Mouse (Mus musculus): ENCODE measurements at regions not wholly inside any gene's neighbourhood (a gene's known extent, or its start where the extent isn't known, plus 50 kb on each side); places are given as distances from the start of the nearest gene placed in this dataset.

DNA sequence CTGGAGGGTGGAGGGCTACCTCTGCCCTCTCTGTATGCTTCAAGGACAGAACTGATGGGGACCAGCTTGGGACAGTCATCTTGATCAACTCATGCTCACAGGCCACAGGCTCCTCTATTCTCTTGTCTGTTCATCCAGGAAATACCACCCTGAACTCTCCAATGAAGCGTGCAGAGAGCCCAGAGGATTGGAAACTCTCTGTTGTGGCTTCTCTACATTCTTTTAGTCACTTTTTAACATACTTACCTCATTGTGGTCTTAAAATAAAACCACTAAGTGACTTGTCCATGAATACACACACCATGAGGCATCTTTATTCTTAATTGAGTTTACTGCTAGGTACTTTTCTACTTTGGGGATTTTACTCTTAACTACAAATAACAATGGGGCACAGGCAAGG is 209.8 kb downstream of the Irs2 start:
- Histone ChIP-seq H3K79me2 (ENCODE audit: control insufficient read depth, insufficient read depth, low read length, poor library complexity) (no peaks in the 10 kb centered on the region), H3K36me3 (ENCODE audit: control insufficient read depth in 1 of 2, insufficient read depth in 2 of 2, low read length in 2 of 2) (no peaks in the 10 kb centered on the region), H3K9me3 (replicated peaks; ENCODE audit: insufficient read depth, low read length) (no peaks in the 10 kb centered on the region), H3K27me3 (ENCODE audit: control insufficient read depth in 1 of 2, insufficient read depth in 2 of 2, low read length in 2 of 2) (no peaks in the 10 kb centered on the region), H3K27ac (ENCODE audit: control insufficient read depth, low read depth, low read length) (no peak overlapping the region), H3K4me3 (ENCODE audit: control insufficient read depth in 1 of 2, insufficient read depth in 1 of 2, low read depth in 2 of 2, low read length in 2 of 2) (no peak overlapping the region), H3K4me1 (ENCODE audit: control insufficient read depth in 1 of 2, insufficient read depth in 2 of 2, low read length in 2 of 2) (no peaks in the 10 kb centered on the region), H3K9ac (ENCODE audit: control insufficient read depth, low read depth, low read length, poor library complexity, severe bottlenecking) (no peak overlapping the region)
- no peak for DNase-seq (ENCODE audit: low read depth, low spot score)
- TF ChIP-seq E2F4 (IDR thresholded peaks at IDR 0.05; ENCODE audit: borderline replicate concordance, low read depth, low read length) (no peak), CHD2 (IDR thresholded peaks at IDR 0.05; ENCODE audit: low read length) (no peak), CTCF (IDR thresholded peaks at IDR 0.05 in 2 of 3, conservative IDR thresholded peaks at IDR 0.05 in 1 of 3; ENCODE audit: control insufficient read depth in 1 of 3, insufficient read depth in 1 of 3, low read depth in 2 of 3, low read length in 3 of 3, poor library complexity in 1 of 3, severe bottlenecking in 1 of 3) (no peak), ZKSCAN1 (IDR thresholded peaks at IDR 0.05; ENCODE audit: low read depth, low read length) (no peak), EP300 (IDR thresholded peaks at IDR 0.05; ENCODE audit: low read depth in 1 of 2, low read length in 2 of 2) (no peak), SIN3A (IDR thresholded peaks at IDR 0.05; ENCODE audit: low read length) (no peak), MEF2A (IDR thresholded peaks at IDR 0.05; ENCODE audit: extremely low read depth, insufficient replicate concordance, low read depth, low read length, poor library complexity, severe bottlenecking) (no peak), CHD1 (IDR thresholded peaks at IDR 0.05; ENCODE audit: low read depth, low read length) (no peak), NELFE (IDR thresholded peaks at IDR 0.05; ENCODE audit: low read depth, low read length) (no peak), RCOR1 (IDR thresholded peaks at IDR 0.05; ENCODE audit: low read depth, low read length) (no peak), ETS1 (IDR thresholded peaks at IDR 0.05; ENCODE audit: low read depth, low read length) (no peak), ELF1 (IDR thresholded peaks at IDR 0.05; ENCODE audit: low read depth, low read length) (no peak), UBTF (IDR thresholded peaks at IDR 0.05; ENCODE audit: borderline replicate concordance, insufficient read depth, low read depth, low read length) (no peak), NRF1 (IDR thresholded peaks at IDR 0.05; ENCODE audit: insufficient read depth, low read depth, low read length, poor library complexity, severe bottlenecking) (no peak), POLR2A (IDR thresholded peaks at IDR 0.05; ENCODE audit: control insufficient read depth in 1 of 2, insufficient read depth in 1 of 2, low read depth in 1 of 2, low read length in 2 of 2, poor library complexity in 1 of 2) (no peak), HCFC1 (IDR thresholded peaks at IDR 0.05; ENCODE audit: low read depth, low read length) (no peak), USF2 (IDR thresholded peaks at IDR 0.05; ENCODE audit: borderline replicate concordance in 1 of 2, insufficient read depth in 1 of 2, low read depth in 1 of 2, low read length in 2 of 2) (no peak)

GRCm38 (mm10) chr8:10794367-10795189 is 213.7 kb downstream of the Irs2 start:
- Histone ChIP-seq H3K79me2 (ENCODE audit: control insufficient read depth, insufficient read depth, low read length, poor library complexity) (no peaks in the 10 kb centered on the region), H3K4me3 (ENCODE audit: control insufficient read depth in 1 of 2, insufficient read depth in 1 of 2, low read depth in 2 of 2, low read length in 2 of 2) (no peak overlapping the region), H3K36me3 (ENCODE audit: control insufficient read depth in 1 of 2, insufficient read depth in 2 of 2, low read length in 2 of 2) (no peaks in the 10 kb centered on the region), H3K27me3 (ENCODE audit: control insufficient read depth in 1 of 2, insufficient read depth in 2 of 2, low read length in 2 of 2) (no peaks in the 10 kb centered on the region), H3K9ac (ENCODE audit: control insufficient read depth, low read depth, low read length, poor library complexity, severe bottlenecking) (no peak overlapping the region), H3K27ac (ENCODE audit: control insufficient read depth, low read depth, low read length) (no peak overlapping the region), H3K9me3 (replicated peaks; ENCODE audit: insufficient read depth, low read length) (no peaks in the 10 kb centered on the region), H3K4me1 (ENCODE audit: control insufficient read depth in 1 of 2, insufficient read depth in 2 of 2, low read length in 2 of 2) (no peaks in the 10 kb centered on the region)
- no peak for DNase-seq (ENCODE audit: low read depth, low spot score)
- no peak for TF ChIP-seq USF1 (IDR thresholded peaks at IDR 0.05; ENCODE audit: low read depth, low read length)
- TF ChIP-seq ETS1 (IDR thresholded peaks at IDR 0.05; ENCODE audit: low read depth, low read length), result no peak
